Mouse (Mus musculus): ENCODE data around the gene Gm45021. TPM values are rescaled to one million over a fixed set of nuclear protein-coding genes. Genes with fewer than 3 reads are reported as not detected.

The Gm45021 gene
- polyA plus RNA-seq, 1 experiment from 2014 or later: not detected

- H3K4me2 ChIP-seq (ENCODE audit: low read depth, low read length): no peak within 1 kb of the TSS
- H3K4me1 ChIP-seq (ENCODE audit: control insufficient read depth, insufficient read depth, low read length): no peaks in the 10 kb centered on the region
- no peak within 1 kb of the TSS for H3K27ac ChIP-seq (ENCODE audit: low read depth, low read length)
- H3K36me3 ChIP-seq (ENCODE audit: control insufficient read depth, insufficient read depth, low read length): no peaks in the 10 kb centered on the region
- no peaks in the 10 kb centered on the region for H3K9me3 ChIP-seq (ENCODE audit: control insufficient read depth, low read length)
- WGBS: 42% methylated on average over 3 of the region's 3 CpGs
- ATAC-seq (ENCODE audit: low read depth): no peak
- H3K4me3 ChIP-seq (ENCODE audit: low read depth, low read length): no peak within 1 kb of the TSS
- H3K9ac ChIP-seq (replicated peaks; ENCODE audit: low read depth, low read length): no peak within 1 kb of the TSS
- H3K27me3 ChIP-seq (ENCODE audit: control insufficient read depth, insufficient read depth, low read length): no peaks in the 10 kb centered on the region
These were observed 57.6 kb downstream of the Gm45021 start, which contains the start of gene Gimap8 for GRCm38 (mm10) chr6:48646995-48647394. Gene Gimap8, plus strand, starts transcription at chr6:48647234.

DNA sequence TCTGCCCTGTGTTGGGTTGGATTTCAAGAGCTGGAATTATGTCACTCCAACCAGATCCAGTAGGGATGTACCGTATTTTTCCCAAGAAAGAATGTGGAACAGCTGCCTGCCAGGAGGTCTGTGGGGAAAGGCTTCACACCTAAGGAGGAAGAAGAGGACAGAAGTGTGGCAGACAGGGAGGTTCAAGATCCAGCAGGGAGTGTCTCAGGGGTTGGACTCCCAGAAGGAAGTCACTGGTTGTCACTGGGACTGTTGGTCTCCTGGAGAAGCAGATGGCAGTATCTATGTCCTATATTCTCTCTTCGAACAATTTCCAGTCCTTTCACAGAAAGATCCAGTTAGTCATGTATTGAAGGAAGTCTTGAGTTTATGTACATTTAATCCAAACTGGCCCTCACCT lies 58.2 kb downstream of the Gm45021 start:
- 92% methylated on average over 2 of the region's 2 CpGs for WGBS
- no peaks in the 10 kb centered on the region for H3K4me1 ChIP-seq (ENCODE audit: control insufficient read depth, insufficient read depth, low read length)
- ATAC-seq (ENCODE audit: low read depth): no peak
- H3K4me3 ChIP-seq (ENCODE audit: low read depth, low read length): no peak overlapping the region
- no peaks in the 10 kb centered on the region for H3K27me3 ChIP-seq (ENCODE audit: control insufficient read depth, insufficient read depth, low read length)
- H3K4me2 ChIP-seq (ENCODE audit: low read depth, low read length): no peak overlapping the region
- H3K9me3 ChIP-seq (ENCODE audit: control insufficient read depth, low read length): no peaks in the 10 kb centered on the region
- no peak overlapping the region for H3K9ac ChIP-seq (replicated peaks; ENCODE audit: low read depth, low read length)
- H3K36me3 ChIP-seq (ENCODE audit: control insufficient read depth, insufficient read depth, low read length): no peaks in the 10 kb centered on the region
- no peak overlapping the region for H3K27ac ChIP-seq (ENCODE audit: low read depth, low read length)

DNA sequence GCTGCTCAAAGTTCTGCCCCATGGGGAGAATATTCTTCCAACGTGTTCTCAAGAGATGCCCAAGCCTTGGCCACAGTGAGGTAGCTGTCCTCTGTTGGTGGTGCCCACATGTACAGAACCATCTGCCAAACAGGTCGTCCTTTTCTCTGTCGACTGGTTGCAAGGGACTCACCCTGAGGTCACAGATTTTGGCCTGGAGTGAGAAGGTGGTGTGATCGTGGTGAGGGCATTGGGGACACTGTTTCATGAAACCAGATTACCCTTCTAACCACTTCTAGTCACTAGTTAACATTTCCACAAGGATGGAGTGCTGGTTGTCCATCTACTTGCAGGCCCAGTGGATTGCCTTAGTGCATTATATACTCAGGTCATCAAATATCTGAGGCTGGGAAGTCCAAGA lies 59.4 kb downstream of the Gm45021 start:
- Histone ChIP-seq H3K36me3 (ENCODE audit: control insufficient read depth, insufficient read depth, low read length) (no peaks in the 10 kb centered on the region), H3K27ac (ENCODE audit: low read depth, low read length) (no peak overlapping the region), H3K4me1 (ENCODE audit: control insufficient read depth, insufficient read depth, low read length) (no peaks in the 10 kb centered on the region), H3K4me2 (ENCODE audit: low read depth, low read length) (no peak overlapping the region), H3K4me3 (ENCODE audit: low read depth, low read length) (no peak overlapping the region), H3K9ac (replicated peaks; ENCODE audit: low read depth, low read length) (no peak overlapping the region), H3K27me3 (ENCODE audit: control insufficient read depth, insufficient read depth, low read length) (no peaks in the 10 kb centered on the region), H3K9me3 (ENCODE audit: control insufficient read depth, low read length) (no peaks in the 10 kb centered on the region)
- ATAC-seq (ENCODE audit: low read depth): no peak
- WGBS: 83% methylated on average over 4 of the region's 4 CpGs

- no peak for ATAC-seq (ENCODE audit: low read depth)
- H3K9ac ChIP-seq (replicated peaks; ENCODE audit: low read depth, low read length): no peak overlapping the region
- no peak overlapping the region for H3K4me3 ChIP-seq (ENCODE audit: low read depth, low read length)
- H3K27ac ChIP-seq (ENCODE audit: low read depth, low read length): no peak overlapping the region
- no peaks in the 10 kb centered on the region for H3K36me3 ChIP-seq (ENCODE audit: control insufficient read depth, insufficient read depth, low read length)
- H3K4me1 ChIP-seq (ENCODE audit: control insufficient read depth, insufficient read depth, low read length): no peaks in the 10 kb centered on the region
- H3K4me2 ChIP-seq (ENCODE audit: low read depth, low read length): no peak overlapping the region
- WGBS: 92% methylated on average over 9 of the region's 9 CpGs
- H3K27me3 ChIP-seq (ENCODE audit: control insufficient read depth, insufficient read depth, low read length): no peaks in the 10 kb centered on the region
- no peaks in the 10 kb centered on the region for H3K9me3 ChIP-seq (ENCODE audit: control insufficient read depth, low read length)
These were observed 60.6 kb downstream of the Gm45021 start for GRCm38 (mm10) chr6:48650041-48650440.

DNA sequence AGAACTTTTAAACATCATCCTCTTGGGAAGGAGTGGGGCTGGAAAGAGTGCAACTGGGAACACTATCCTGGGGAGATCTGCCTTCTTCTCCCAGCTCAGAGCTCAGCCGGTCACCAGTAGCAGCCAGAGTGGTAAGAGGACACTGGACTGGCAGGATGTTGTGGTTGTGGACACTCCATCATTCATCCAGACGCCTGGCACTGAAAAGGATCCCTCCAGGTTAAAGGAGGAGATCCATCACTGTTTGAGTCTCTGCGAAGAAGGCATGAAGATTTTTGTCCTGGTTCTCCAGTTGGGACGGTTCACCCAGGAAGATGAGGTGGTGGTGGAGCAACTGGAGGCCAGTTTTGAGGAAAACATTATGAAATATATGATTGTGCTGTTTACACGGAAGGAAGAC lies 69.3 kb downstream of the Gm45021 start:
- no peaks in the 10 kb centered on the region for H3K4me1 ChIP-seq (ENCODE audit: control insufficient read depth, insufficient read depth, low read length)
- no peaks in the 10 kb centered on the region for H3K36me3 ChIP-seq (ENCODE audit: control insufficient read depth, insufficient read depth, low read length)
- H3K9ac ChIP-seq (replicated peaks; ENCODE audit: low read depth, low read length): no peak overlapping the region
- H3K9me3 ChIP-seq (ENCODE audit: control insufficient read depth, low read length): no peaks in the 10 kb centered on the region
- no peak overlapping the region for H3K4me2 ChIP-seq (ENCODE audit: low read depth, low read length)
- no peaks in the 10 kb centered on the region for H3K27me3 ChIP-seq (ENCODE audit: control insufficient read depth, insufficient read depth, low read length)
- H3K4me3 ChIP-seq (ENCODE audit: low read depth, low read length): no peak overlapping the region
- WGBS: 84% methylated on average over 5 of the region's 5 CpGs
- ATAC-seq (ENCODE audit: low read depth): no peak
- H3K27ac ChIP-seq (ENCODE audit: low read depth, low read length): no peak overlapping the region

Other genes starting within 250 kb of the Gm45021 start
- gene Krba1, start 194.0 kb upstream of the Gm45021 start, polyA plus RNA-seq (2014; fragmentation: Nextera tagmentation; extraction: Ambion mirVana): 26.7 and 28.1 TPM in 2 replicates
- gene Zfp467, start 143.8 kb upstream of the Gm45021 start, polyA plus RNA-seq (2014; fragmentation: Nextera tagmentation; extraction: Ambion mirVana): 29.7 and 37.8 TPM in 2 replicates
- gene Sspo, start 141.4 kb upstream of the Gm45021 start, polyA plus RNA-seq (2014; fragmentation: Nextera tagmentation; extraction: Ambion mirVana): 0.16 and 0.35 TPM in 2 replicates
- 248 and 275 TPM in 2 replicates for gene Atp6v0e2, start 52.0 kb upstream of the Gm45021 start, polyA plus RNA-seq (2014; fragmentation: Nextera tagmentation; extraction: Ambion mirVana)
- 15.1 and 22.8 TPM in 2 replicates for gene Lrrc61, start 34.8 kb upstream of the Gm45021 start, polyA plus RNA-seq (2014; fragmentation: Nextera tagmentation; extraction: Ambion mirVana)
- gene Rarres2, start 16.8 kb upstream of the Gm45021 start, polyA plus RNA-seq (2014; fragmentation: Nextera tagmentation; extraction: Ambion mirVana): 0.68 and 11.8 TPM in 2 replicates
- gene Repin1, start 4.3 kb downstream of the Gm45021 start, polyA plus RNA-seq (2014; fragmentation: Nextera tagmentation; extraction: Ambion mirVana): 38.9 and 40.8 TPM in 2 replicates
- not detected in 2 replicates for gene Gm44965, start 4.3 kb downstream of the Gm45021 start, polyA plus RNA-seq (2014; fragmentation: Nextera tagmentation; extraction: Ambion mirVana)
- 12.3 and 17.6 TPM in 2 replicates for gene Zfp775, start 12.5 kb downstream of the Gm45021 start, polyA plus RNA-seq (2014; fragmentation: Nextera tagmentation; extraction: Ambion mirVana)
- 20.5 and 26.9 TPM in 2 replicates for gene AI854703, start 37.2 kb downstream of the Gm45021 start, polyA plus RNA-seq (2014; fragmentation: Nextera tagmentation; extraction: Ambion mirVana)
- gene Gimap8, start 57.6 kb downstream of the Gm45021 start, polyA plus RNA-seq (2014; fragmentation: Nextera tagmentation; extraction: Ambion mirVana): 0.20 and 0.35 TPM in 2 replicates
- 0.70 and 1.5 TPM in 2 replicates for gene Gimap9, start 86.5 kb downstream of the Gm45021 start, polyA plus RNA-seq (2014; fragmentation: Nextera tagmentation; extraction: Ambion mirVana)
- 0.33 and 1.4 TPM in 2 replicates for gene Gimap4, start 94.9 kb downstream of the Gm45021 start, polyA plus RNA-seq (2014; fragmentation: Nextera tagmentation; extraction: Ambion mirVana)
- gene Gimap6, start 118.6 kb downstream of the Gm45021 start, polyA plus RNA-seq (2014; fragmentation: Nextera tagmentation; extraction: Ambion mirVana): 5.8 and 8.9 TPM in 2 replicates
- gene Gm28053, start 129.0 kb downstream of the Gm45021 start, polyA plus RNA-seq (2014; fragmentation: Nextera tagmentation; extraction: Ambion mirVana): not detected in 2 replicates
- not detected in 2 replicates for gene Gimap7, start 129.0 kb downstream of the Gm45021 start, polyA plus RNA-seq (2014; fragmentation: Nextera tagmentation; extraction: Ambion mirVana)
- gene Gimap1, start 149.4 kb downstream of the Gm45021 start, polyA plus RNA-seq (2014; fragmentation: Nextera tagmentation; extraction: Ambion mirVana): 2.8 and 4.9 TPM in 2 replicates
- 0.84 and 1.5 TPM in 2 replicates for gene Gimap5, start 156.6 kb downstream of the Gm45021 start, polyA plus RNA-seq (2014; fragmentation: Nextera tagmentation; extraction: Ambion mirVana)
- not detected in 2 replicates for gene Gimap3, start 181.2 kb downstream of the Gm45021 start, polyA plus RNA-seq (2014; fragmentation: Nextera tagmentation; extraction: Ambion mirVana)